Mouse (Mus musculus) adrenal gland, adult (tissue): ENCODE results near the gene Pex5l.

Experiments used
- DNase-seq, 2 experiments: peaks; one replicate each; pipeline ENCODE4 v3.0.0; 2022 to 2023; ENCODE audit warnings: low spot score in 1 of 2; ENCODE audit not compliant: inconsistent age in 2 of 2

Pex5l gene

GRCm38 (mm10) chr3:33068146-33068545, 74.9 kb downstream of the Pex5l start:
- DNase-seq, result no peak

- DNase-seq, result no peak
These were observed 79.5 kb downstream of the Pex5l start for GRCm38 (mm10) chr3:33063590-33063989.

GRCm38 (mm10) chr3:33061428-33061827, 81.6 kb downstream of the Pex5l start:
- DNase-seq, result no peak

GRCm38 (mm10) chr3:33061016-33061415, 82.0 kb downstream of the Pex5l start:
- DNase-seq, result no peak

GRCm38 (mm10) chr3:33060343-33060937, 82.6 kb downstream of the Pex5l start:
- DNase-seq, result no peak

GRCm38 (mm10) chr3:33048304-33048703, 94.7 kb downstream of the Pex5l start:
- no peak for DNase-seq

- no peak for DNase-seq
These were observed 98.3 kb downstream of the Pex5l start for GRCm38 (mm10) chr3:33044799-33045106.

- DNase-seq, result peak; percentile 7 to 46
These were observed 98.9 kb downstream of the Pex5l start for GRCm38 (mm10) chr3:33043896-33044798.

GRCm38 (mm10) chr3:33024566-33024965, 118.5 kb downstream of the Pex5l start:
- no peak for DNase-seq

- DNase-seq, result no peak
These were observed 139.1 kb downstream of the Pex5l start for GRCm38 (mm10) chr3:33003901-33004300.

GRCm38 (mm10) chr3:33001769-33002168, 141.3 kb downstream of the Pex5l start:
- DNase-seq, result no peak

- DNase-seq, result no peak
These were observed 142.5 kb downstream of the Pex5l start for GRCm38 (mm10) chr3:33000383-33001015.

- DNase-seq, result no peak
These were observed 151.1 kb downstream of the Pex5l start for GRCm38 (mm10) chr3:32991713-32992575.

GRCm38 (mm10) chr3:32987806-32988205, 155.2 kb downstream of the Pex5l start:
- no peak for DNase-seq

GRCm38 (mm10) chr3:32985141-32985540, 157.9 kb downstream of the Pex5l start:
- DNase-seq, result no peak

- no peak for DNase-seq
These were observed 163.1 kb downstream of the Pex5l start for GRCm38 (mm10) chr3:32979981-32980380.

- DNase-seq, result no peak
These were observed 163.8 kb downstream of the Pex5l start for GRCm38 (mm10) chr3:32979238-32979637.

GRCm38 (mm10) chr3:32970257-32970656, 172.8 kb downstream of the Pex5l start:
- DNase-seq, result peak in 1 of 2 experiments; percentile 23

- DNase-seq, result no peak
These were observed 174.2 kb downstream of the Pex5l start for GRCm38 (mm10) chr3:32968671-32969425.

GRCm38 (mm10) chr3:32965528-32965927, 177.5 kb downstream of the Pex5l start:
- peak; percentile 16 to 51 for DNase-seq
